Mouse (Mus musculus) lung, adult 2 months (tissue): Measurements from ENCODE around the gene Rspo3. TPM values are rescaled to one million over a fixed set of nuclear protein-coding genes. Genes with fewer than 3 reads are reported as not detected.

ENCODE experiments used
- DNase-seq: peaks from one replicate; pipeline ENCODE4 v3.0.0; 2022
- H3K4me1 ChIP-seq: fragments of 200-500 bp; 2 replicates; pipeline ENCODE4 v1.6.1; 2011; ENCODE audit warnings: low read length; ENCODE audit not compliant: control insufficient read depth, insufficient read depth
- H3K4me3 ChIP-seq: fragments of 200-500 bp; replicated peaks from 2 replicates; pipeline ENCODE3; 2011; ENCODE audit warnings: low read depth, mild to moderate bottlenecking, control low read depth, low read length; ENCODE audit errors: extremely low read depth
- CTCF ChIP-seq: fragments of 200-500 bp; IDR thresholded peaks from 2 replicates; pipeline ENCODE4 v1.5.1; 2011; ENCODE audit warnings: mild to moderate bottlenecking, low read length, control low read depth; ENCODE audit not compliant: insufficient read depth
- POLR2A ChIP-seq: fragments of 200-500 bp; IDR thresholded peaks from 2 replicates; pipeline ENCODE4 v1.6.1; 2011; ENCODE audit warnings: low read depth, mild to moderate bottlenecking, control low read depth, low read length, borderline replicate concordance; ENCODE audit errors: extremely low read depth
- WGBS: fragments of 180-500 bp; shearing (Covaris S2); methylation state at CpG from one replicate; pipeline ENCODE4 v1.1.7; 2018; 5-methylcytosine and 5-hydroxymethylcytosine counted together
- polyA plus RNA-seq: library from polyadenylated mRNA; depleted of rRNA; stranded (reverse); fragments of >200 nt; gene quantifications from 2 replicates; pipeline ENCODE4 v1.2.3, GENCODE M21; 2012; rRNA removed

The Rspo3 gene
- polyA plus RNA-seq, 1 experiment, result 0.71 TPM

- no peaks in the 10 kb centered on the region for H3K4me1 ChIP-seq
- DNase-seq, result no peak
- no peak overlapping the region for H3K4me3 ChIP-seq
- TF ChIP-seq CTCF (no peak), POLR2A (no peak)
- WGBS, result 61% methylated on average over 2 of the region's 2 CpGs
These were observed 76.0 kb downstream of the Rspo3 start for GRCm38 (mm10) chr10:29459632-29460031.

DNA sequence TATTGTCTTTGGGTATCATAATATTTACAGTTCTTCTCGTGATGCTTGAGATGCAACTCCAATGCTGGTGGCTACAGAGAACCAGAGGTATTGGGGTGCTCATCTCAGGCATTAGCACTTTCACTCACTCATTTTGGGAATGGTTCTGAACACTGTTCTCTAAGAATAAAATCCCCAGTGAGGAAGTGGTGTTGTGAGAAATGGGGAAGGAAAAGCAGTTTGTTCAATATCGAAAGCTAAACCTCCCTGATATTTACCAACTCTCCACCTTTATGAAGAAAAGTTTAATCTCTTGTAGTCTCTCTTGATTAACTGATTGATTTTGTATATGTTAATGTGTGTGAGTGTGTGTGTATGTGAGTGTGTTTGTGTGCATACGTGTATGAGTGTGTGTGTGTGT, 90.6 kb downstream of the Rspo3 start:
- no peak for TF ChIP-seq POLR2A
- no peak for TF ChIP-seq CTCF
- 55% methylated on average over 3 of the region's 3 CpGs for WGBS
- no peak for DNase-seq
- no peaks in the 10 kb centered on the region for H3K4me1 ChIP-seq
- H3K4me3 ChIP-seq, result no peak overlapping the region

- H3K4me1 ChIP-seq, result no peaks in the 10 kb centered on the region
- H3K4me3 ChIP-seq, result no peak overlapping the region
- WGBS, result 39% methylated on average over 5 of the region's 5 CpGs
- no peak for TF ChIP-seq POLR2A
- TF ChIP-seq CTCF, result no peak
- DNase-seq, result no peak
These were observed 94.4 kb downstream of the Rspo3 start for GRCm38 (mm10) chr10:29441297-29441696.

DNA sequence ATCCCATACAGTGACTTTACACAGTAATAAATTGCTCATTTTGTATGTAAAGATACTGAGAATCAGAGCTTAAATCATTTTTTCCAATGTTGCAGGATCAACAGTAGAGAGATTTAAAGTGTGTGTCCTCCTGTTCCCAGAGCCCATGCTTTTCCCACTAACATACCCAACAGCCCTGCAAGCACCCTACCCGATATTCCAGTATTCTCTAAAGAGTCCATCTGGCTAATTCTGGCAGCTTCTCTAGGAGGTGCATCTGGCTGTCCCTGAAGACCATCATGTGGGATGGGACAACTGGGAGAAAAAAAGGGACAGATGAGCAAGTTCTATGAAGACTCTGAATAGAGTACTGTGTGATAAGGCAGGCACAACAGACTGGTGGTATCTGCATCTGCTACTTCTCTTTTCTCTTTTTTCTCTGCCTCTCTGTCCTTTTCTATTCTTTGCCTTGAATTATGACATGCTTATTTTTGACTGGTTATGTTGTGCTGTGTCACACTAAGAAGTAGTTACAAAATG, 102.7 kb downstream of the Rspo3 start:
- no peak overlapping the region for H3K4me3 ChIP-seq
- TF ChIP-seq CTCF (no peak), POLR2A (no peak)
- no peak for DNase-seq
- 70% methylated on average over 1 of the region's 1 CpGs for WGBS
- H3K4me1 ChIP-seq, result no peaks in the 10 kb centered on the region

DNA sequence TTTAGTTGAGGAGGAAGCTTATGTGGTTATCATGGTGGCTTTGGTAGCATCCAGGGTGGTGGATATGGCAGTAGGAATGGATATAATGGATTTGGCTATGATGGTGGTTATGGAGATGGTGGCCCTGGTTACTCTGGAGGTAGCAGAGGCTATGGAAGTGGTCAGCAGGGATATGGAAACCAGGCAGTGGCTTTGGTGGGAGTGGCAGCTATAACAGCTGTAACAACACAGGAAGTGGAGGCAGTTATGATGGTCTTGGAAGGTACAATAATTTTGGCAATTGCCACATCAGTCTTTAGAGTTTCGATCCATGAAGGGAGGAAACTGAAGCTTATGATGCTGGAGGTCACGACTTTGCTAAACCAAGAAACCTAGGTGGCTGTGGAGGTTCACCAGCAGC, 109.0 kb downstream of the Rspo3 start:
- no peak for TF ChIP-seq CTCF
- no peak for TF ChIP-seq POLR2A
- WGBS, result 77% methylated on average over 2 of the region's 2 CpGs
- DNase-seq, result no peak
- Histone ChIP-seq H3K4me1 (no peaks in the 10 kb centered on the region), H3K4me3 (no peak overlapping the region)

- no peaks in the 10 kb centered on the region for H3K4me1 ChIP-seq
- no peak overlapping the region for H3K4me3 ChIP-seq
- WGBS, result 77% methylated on average over 2 of the region's 2 CpGs
- no peak for DNase-seq
- no peak for TF ChIP-seq POLR2A
- no peak for TF ChIP-seq CTCF
These were observed 111.1 kb downstream of the Rspo3 start for GRCm38 (mm10) chr10:29424571-29424970.

GRCm38 (mm10) chr10:29414361-29414760, 121.3 kb downstream of the Rspo3 start:
- Histone ChIP-seq H3K4me1 (no peaks in the 10 kb centered on the region), H3K4me3 (no peak overlapping the region)
- TF ChIP-seq CTCF, result no peak
- TF ChIP-seq POLR2A, result no peak
- DNase-seq, result no peak
- 48% methylated on average over 2 of the region's 2 CpGs for WGBS

DNA sequence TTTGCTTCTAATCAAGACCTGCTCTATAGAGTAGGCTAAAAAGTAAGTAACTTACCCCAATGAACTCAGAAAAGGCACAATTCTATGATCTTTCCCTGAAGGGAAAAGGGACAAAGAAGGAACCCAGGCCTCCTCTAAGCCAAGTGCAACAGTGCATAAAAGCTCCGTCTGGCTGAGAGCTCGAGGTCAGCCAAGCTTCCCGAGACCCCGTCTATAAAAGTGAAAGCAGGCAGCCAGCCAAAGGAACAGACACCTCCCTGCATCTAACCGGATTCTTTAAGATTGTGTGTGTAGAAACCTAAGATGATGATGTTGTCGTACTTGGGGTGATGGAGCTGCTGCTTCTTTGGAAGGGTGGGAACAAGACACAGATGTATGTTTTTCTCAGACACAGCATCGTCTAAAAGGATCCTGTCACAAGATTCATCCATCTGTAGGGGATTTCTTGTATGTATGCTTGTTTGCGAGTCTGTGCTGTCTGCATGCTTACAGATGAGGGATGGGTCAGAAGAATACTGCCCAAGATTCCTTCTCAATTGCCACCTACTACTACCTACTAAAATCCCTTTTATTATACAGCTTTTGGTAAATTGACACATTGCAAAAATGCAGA, 132.9 kb downstream of the Rspo3 start:
- DNase-seq, result no peak
- H3K4me1 ChIP-seq, result no peaks in the 10 kb centered on the region
- WGBS, result 44% methylated on average over 8 of the region's 8 CpGs
- no peak overlapping the region for H3K4me3 ChIP-seq
- TF ChIP-seq CTCF (no peak), POLR2A (no peak)

Other genes with a start within 250 kb of the Rspo3 start
- 2.7 and 5.6 TPM in 2 replicates for gene Echdc1, start 222.7 kb downstream of the Rspo3 start, polyA plus RNA-seq
- gene Rnf146, start 173.4 kb downstream of the Rspo3 start, polyA plus RNA-seq, result 16.4 and 33.0 TPM in 2 replicates